Mouse (Mus musculus): Measurements from ENCODE around the gene Rin2. TPM values are rescaled to one million over a fixed set of nuclear protein-coding genes. Genes with fewer than 3 reads are reported as not detected.
"Not testable (repeated sequence)": the region's sequence is repeated elsewhere in the genome, so short reads cannot be mapped to it uniquely, and the experiment has no call there.

The Rin2 gene
- polyA plus RNA-seq, 1 experiment from 2014 or later: 15.5 TPM

GRCm38 (mm10) chr2:145722304-145722703, 47.3 kb downstream of the Rin2 start:
- DNase-seq (ENCODE audit: low spot score): peak; percentile 30
- WGBS: 64% methylated on average over 2 of the region's 2 CpGs
- not testable (repeated sequence) for H3K4me3 ChIP-seq

GRCm38 (mm10) chr2:145724288-145724687, 49.3 kb downstream of the Rin2 start:
- Histone ChIP-seq H3K27me3 (ENCODE audit: insufficient read depth, poor library complexity, severe bottlenecking) (no peaks in the 10 kb centered on the region), H3K36me3 (no peaks in the 10 kb centered on the region), H3K4me1 (peaks cover 6% of the 10 kb centered on the region; the same call in 1 of the 2 replicates), H3K4me3 (no peak overlapping the region), H3K9me3 (no peaks in the 10 kb centered on the region), H3K27ac (no peak overlapping the region)
- WGBS: 69% methylated on average over 1 of the region's 1 CpGs
- no peak for DNase-seq (ENCODE audit: low spot score)

More at GRCm38 (mm10) chr2:145722304-145722703, 47.3 kb downstream of the Rin2 start:
- not testable (repeated sequence) for H3K27ac ChIP-seq; H3K27me3 ChIP-seq (ENCODE audit: insufficient read depth, poor library complexity, severe bottlenecking); H3K36me3 ChIP-seq; H3K9me3 ChIP-seq; H3K4me1 ChIP-seq

- Histone ChIP-seq H3K27ac (no peak overlapping the region), H3K9me3 (no peaks in the 10 kb centered on the region), H3K36me3 (no peaks in the 10 kb centered on the region), H3K27me3 (ENCODE audit: insufficient read depth, poor library complexity, severe bottlenecking) (no peaks in the 10 kb centered on the region), H3K4me3 (no peak overlapping the region), H3K4me1 (no peaks in the 10 kb centered on the region)
- 65% methylated on average over 7 of the region's 7 CpGs for WGBS
- no peak for DNase-seq (ENCODE audit: low spot score)
Measured at GRCm38 (mm10) chr2:145729414-145729813, 54.4 kb downstream of the Rin2 start.

- 79% methylated on average over 9 of the region's 9 CpGs for WGBS
- Histone ChIP-seq H3K9me3 (no peaks in the 10 kb centered on the region), H3K36me3 (no peaks in the 10 kb centered on the region), H3K27ac (no peak overlapping the region), H3K4me1 (no peaks in the 10 kb centered on the region), H3K4me3 (no peak overlapping the region), H3K27me3 (ENCODE audit: insufficient read depth, poor library complexity, severe bottlenecking) (no peaks in the 10 kb centered on the region)
- DNase-seq (ENCODE audit: low spot score): no peak
Measured at GRCm38 (mm10) chr2:145730189-145730880, 55.3 kb downstream of the Rin2 start.

- H3K27ac ChIP-seq: no peak overlapping the region
- H3K27me3 ChIP-seq (ENCODE audit: insufficient read depth, poor library complexity, severe bottlenecking): no peaks in the 10 kb centered on the region
- H3K9me3 ChIP-seq: no peaks in the 10 kb centered on the region
- H3K36me3 ChIP-seq: no peaks in the 10 kb centered on the region
- H3K4me1 ChIP-seq: no peaks in the 10 kb centered on the region
- no peak for DNase-seq (ENCODE audit: low spot score)
- no peak overlapping the region for H3K4me3 ChIP-seq
- WGBS: 89% methylated on average over 7 of the region's 7 CpGs
Measured at GRCm38 (mm10) chr2:145730905-145731304, 55.9 kb downstream of the Rin2 start.

GRCm38 (mm10) chr2:145735079-145735478, 60.1 kb downstream of the Rin2 start:
- H3K27ac ChIP-seq: no peak overlapping the region
- H3K27me3 ChIP-seq (ENCODE audit: insufficient read depth, poor library complexity, severe bottlenecking): no peaks in the 10 kb centered on the region
- no peaks in the 10 kb centered on the region for H3K36me3 ChIP-seq
- 81% methylated on average over 5 of the region's 5 CpGs for WGBS
- H3K4me3 ChIP-seq: no peak overlapping the region
- no peaks in the 10 kb centered on the region; the same call in 1 of the 2 replicates for H3K4me1 ChIP-seq
- no peaks in the 10 kb centered on the region for H3K9me3 ChIP-seq
- no peak for DNase-seq (ENCODE audit: low spot score)

GRCm38 (mm10) chr2:145736543-145736942, 61.5 kb downstream of the Rin2 start:
- Histone ChIP-seq H3K4me1 (no peaks in the 10 kb centered on the region; the same call in 1 of the 2 replicates), H3K27ac (no peak overlapping the region), H3K27me3 (ENCODE audit: insufficient read depth, poor library complexity, severe bottlenecking) (no peaks in the 10 kb centered on the region), H3K4me3 (no peak overlapping the region), H3K9me3 (no peaks in the 10 kb centered on the region), H3K36me3 (no peaks in the 10 kb centered on the region)
- DNase-seq (ENCODE audit: low spot score): no peak
- 81% methylated on average over 1 of the region's 1 CpGs for whole genome bisulfite sequencing

- DNase-seq (ENCODE audit: low spot score): no peak
- Histone ChIP-seq H3K9me3 (no peaks in the 10 kb centered on the region), H3K4me1 (no peaks in the 10 kb centered on the region; the same call in 1 of the 2 replicates), H3K27ac (no peak overlapping the region), H3K27me3 (ENCODE audit: insufficient read depth, poor library complexity, severe bottlenecking) (no peaks in the 10 kb centered on the region), H3K36me3 (no peaks in the 10 kb centered on the region), H3K4me3 (no peak overlapping the region)
- 33% methylated on average over 5 of the region's 5 CpGs for WGBS
Measured at GRCm38 (mm10) chr2:145737196-145737595, 62.2 kb downstream of the Rin2 start.

- DNase-seq (ENCODE audit: low spot score): no peak
- Histone ChIP-seq H3K27me3 (ENCODE audit: insufficient read depth, poor library complexity, severe bottlenecking) (no peaks in the 10 kb centered on the region), H3K4me1 (no peaks in the 10 kb centered on the region; the same call in 1 of the 2 replicates), H3K27ac (no peak overlapping the region), H3K36me3 (no peaks in the 10 kb centered on the region), H3K9me3 (no peaks in the 10 kb centered on the region), H3K4me3 (no peak overlapping the region)
- 93% methylated on average over 5 of the region's 5 CpGs for WGBS
Measured at GRCm38 (mm10) chr2:145740729-145741128, 65.7 kb downstream of the Rin2 start.

- DNase-seq (ENCODE audit: low spot score): no peak
- no peaks in the 10 kb centered on the region for H3K9me3 ChIP-seq
- H3K36me3 ChIP-seq: no peaks in the 10 kb centered on the region
- no peak overlapping the region for H3K27ac ChIP-seq
- no peaks in the 10 kb centered on the region for H3K4me1 ChIP-seq
- H3K4me3 ChIP-seq: no peak overlapping the region
- no peaks in the 10 kb centered on the region for H3K27me3 ChIP-seq (ENCODE audit: insufficient read depth, poor library complexity, severe bottlenecking)
- 72% methylated on average over 13 of the region's 13 CpGs for WGBS
Measured at GRCm38 (mm10) chr2:145742795-145743710, 68.0 kb downstream of the Rin2 start.

GRCm38 (mm10) chr2:145746406-145746805, 71.4 kb downstream of the Rin2 start:
- H3K36me3 ChIP-seq: no peaks in the 10 kb centered on the region
- H3K9me3 ChIP-seq: no peaks in the 10 kb centered on the region
- no peak overlapping the region for H3K27ac ChIP-seq
- WGBS: 63% methylated on average over 1 of the region's 1 CpGs
- H3K4me1 ChIP-seq: peaks cover 12% of the 10 kb centered on the region
- DNase-seq (ENCODE audit: low spot score): no peak
- no peaks in the 10 kb centered on the region for H3K27me3 ChIP-seq (ENCODE audit: insufficient read depth, poor library complexity, severe bottlenecking)
- no peak overlapping the region for H3K4me3 ChIP-seq

GRCm38 (mm10) chr2:145749645-145750044, 74.6 kb downstream of the Rin2 start:
- no peak overlapping the region for H3K4me3 ChIP-seq
- no peak overlapping the region for H3K27ac ChIP-seq
- no peak for DNase-seq (ENCODE audit: low spot score)
- no peaks in the 10 kb centered on the region for H3K36me3 ChIP-seq
- H3K9me3 ChIP-seq: no peaks in the 10 kb centered on the region
- peaks cover 18% of the 10 kb centered on the region for H3K4me1 ChIP-seq
- no peaks in the 10 kb centered on the region for H3K27me3 ChIP-seq (ENCODE audit: insufficient read depth, poor library complexity, severe bottlenecking)
- 76% methylated on average over 5 of the region's 5 CpGs for WGBS

GRCm38 (mm10) chr2:145752572-145752971, 77.6 kb downstream of the Rin2 start:
- Histone ChIP-seq H3K27ac (no peak overlapping the region), H3K4me3 (no peak overlapping the region), H3K9me3 (no peaks in the 10 kb centered on the region), H3K4me1 (peaks cover 28% of the 10 kb centered on the region), H3K36me3 (no peaks in the 10 kb centered on the region), H3K27me3 (ENCODE audit: insufficient read depth, poor library complexity, severe bottlenecking) (no peaks in the 10 kb centered on the region)
- whole genome bisulfite sequencing: 72% methylated on average over 6 of the region's 6 CpGs
- no peak for DNase-seq (ENCODE audit: low spot score)
